ENCODE assay signal across 8 mouse cellular contexts in genomic region chrX:75514179-75514972, GRCm38 (mm10). TPM values are rescaled to one million over a fixed set of nuclear protein-coding genes. Genes with fewer than 3 reads are reported as not detected.
DNase-seq lines count a peak whose midpoint lies in the region; ATAC-seq and TF ChIP-seq lines count a peak whose summit lies in the region.

Vbp1 (plus strand) TSS chrX:75514299.

- peak within 1 kb of the TSS; percentile 41 for H3K4me2 ChIP-seq in embryonic facial prominence, embryonic 13.5 days
- peak within 1 kb of the TSS; percentile 41 for H3K4me2 ChIP-seq in limb, embryonic 12.5 days
- H3K4me2 ChIP-seq in midbrain, embryonic 15.5 days = peak within 1 kb of the TSS; percentile 43

- WGBS in embryonic facial prominence, embryonic 13.5 days = 21% methylated on average over 37 of the region's 37 CpGs
- WGBS in kidney, adult 2 months = under 1% methylated on average over 37 of the region's 37 CpGs
- WGBS in limb, embryonic 12.5 days = 14% methylated on average over 37 of the region's 37 CpGs
- 22% methylated on average over 37 of the region's 37 CpGs for WGBS in midbrain, embryonic 15.5 days
- 19% methylated on average over 37 of the region's 37 CpGs for WGBS in spleen, adult 2 months

- TF ChIP-seq CTCF in kidney, adult 2 months (conservative IDR thresholded peaks at IDR 0.05; ENCODE audit: insufficient read depth, insufficient read length, low read depth, low read length) = no peak
- TF ChIP-seq CTCF in spleen, adult 2 months (IDR thresholded peaks at IDR 0.05; ENCODE audit: extremely low read depth, insufficient read depth, insufficient read length, insufficient replicate concordance) = no peak

- peak; percentile 84 for DNase-seq in 3134 (ENCODE audit: extremely low read depth, insufficient read length, low spot score)
- DNase-seq in adrenal gland, postnatal 36 days = peak; percentile 84
- DNase-seq in heart, adult 18-20 months = peak; percentile 87 to 94
- DNase-seq in kidney, adult 2 months = peak; percentile 96
- peak; percentile 80 to 83 for DNase-seq in spleen, adult 2 months (ENCODE audit: low read depth in 1 of 2, low spot score in 2 of 2)

- ATAC-seq in embryonic facial prominence, embryonic 13.5 days (ENCODE audit: insufficient number of reproducible peaks, insufficient read depth, low FRiP score, low TSS enrichment, low read depth) = peak; percentile 97
- peak; percentile 98 for ATAC-seq in limb, embryonic 12.5 days (ENCODE audit: insufficient number of reproducible peaks, insufficient read depth, low FRiP score, low TSS enrichment, low read depth)
- ATAC-seq in midbrain, embryonic 15.5 days (replicated peaks) = peak; percentile 100

- no peaks in the 10 kb centered on the region for H3K27me3 ChIP-seq in embryonic facial prominence, embryonic 13.5 days
- H3K27me3 ChIP-seq in kidney, adult 2 months (replicated peaks; ENCODE audit: control insufficient read depth, insufficient read depth, low read length) = no peaks in the 10 kb centered on the region
- no peaks in the 10 kb centered on the region for H3K27me3 ChIP-seq in limb, embryonic 12.5 days
- H3K27me3 ChIP-seq in midbrain, embryonic 15.5 days (replicated peaks) = no peaks in the 10 kb centered on the region
- no peaks in the 10 kb centered on the region for H3K27me3 ChIP-seq in spleen, adult 2 months (ENCODE audit: control insufficient read depth, insufficient read depth, low read length)

- H3K4me1 ChIP-seq in embryonic facial prominence, embryonic 13.5 days = no peaks in the 10 kb centered on the region
- H3K4me1 ChIP-seq in kidney, adult 2 months (ENCODE audit: control insufficient read depth, insufficient read depth, low read length) = no peaks in the 10 kb centered on the region
- no peaks in the 10 kb centered on the region for H3K4me1 ChIP-seq in limb, embryonic 12.5 days (replicated peaks)
- peaks cover 9% of the 10 kb centered on the region; the same call in 1 of the 2 replicates for H3K4me1 ChIP-seq in midbrain, embryonic 15.5 days
- H3K4me1 ChIP-seq in spleen, adult 2 months (ENCODE audit: control insufficient read depth, insufficient read depth, insufficient read length) = peaks cover 2% of the 10 kb centered on the region; the same call in 1 of the 2 replicates

- peak within 1 kb of the TSS; percentile 58 for H3K4me3 ChIP-seq in embryonic facial prominence, embryonic 13.5 days
- peak within 1 kb of the TSS; percentile 82 for H3K4me3 ChIP-seq in kidney, adult 2 months (ENCODE audit: insufficient read depth, low read depth, low read length)
- peak within 1 kb of the TSS; percentile 53 for H3K4me3 ChIP-seq in limb, embryonic 12.5 days (replicated peaks)
- peak within 1 kb of the TSS; percentile 57 for H3K4me3 ChIP-seq in midbrain, embryonic 15.5 days
- peak within 1 kb of the TSS; percentile 80 for H3K4me3 ChIP-seq in spleen, adult 2 months (ENCODE audit: extremely low read depth, insufficient read depth, insufficient read length)

- peak within 1 kb of the TSS; percentile 92 for H3K27ac ChIP-seq in embryonic facial prominence, embryonic 13.5 days
- peak within 1 kb of the TSS; percentile 75 for H3K27ac ChIP-seq in kidney, adult 2 months (ENCODE audit: insufficient read depth, low read depth, low read length)
- H3K27ac ChIP-seq in limb, embryonic 12.5 days = peak within 1 kb of the TSS; percentile 92
- H3K27ac ChIP-seq in midbrain, embryonic 15.5 days = peak within 1 kb of the TSS; percentile 87
- H3K27ac ChIP-seq in spleen, adult 2 months (ENCODE audit: insufficient read depth, low read length) = peak within 1 kb of the TSS; percentile 95

- peak within 1 kb of the TSS; percentile 78 for H3K9ac ChIP-seq in embryonic facial prominence, embryonic 13.5 days
- peak within 1 kb of the TSS; percentile 63 for H3K9ac ChIP-seq in limb, embryonic 12.5 days (replicated peaks)
- peak within 1 kb of the TSS; percentile 65 for H3K9ac ChIP-seq in midbrain, embryonic 15.5 days

- H3K36me3 ChIP-seq in embryonic facial prominence, embryonic 13.5 days = no peaks in the 10 kb centered on the region
- no peaks in the 10 kb centered on the region for H3K36me3 ChIP-seq in kidney, adult 2 months (ENCODE audit: control insufficient read depth, insufficient read depth, low read length)
- H3K36me3 ChIP-seq in limb, embryonic 12.5 days = no peaks in the 10 kb centered on the region
- H3K36me3 ChIP-seq in midbrain, embryonic 15.5 days (replicated peaks) = no peaks in the 10 kb centered on the region
- no peaks in the 10 kb centered on the region for H3K36me3 ChIP-seq in spleen, adult 2 months (ENCODE audit: control insufficient read depth, insufficient read depth, low read length)

- peak; percentile 29 for TF ChIP-seq POLR2A in kidney, adult 2 months (IDR thresholded peaks at IDR 0.05; ENCODE audit: low read depth, low read length)
- peak; percentile 71 for TF ChIP-seq POLR2A in spleen, adult 2 months (IDR thresholded peaks at IDR 0.05; ENCODE audit: low read depth, low read length)

- no peaks in the 10 kb centered on the region for H3K9me3 ChIP-seq in embryonic facial prominence, embryonic 13.5 days
- H3K9me3 ChIP-seq in limb, embryonic 12.5 days = no peaks in the 10 kb centered on the region
- H3K9me3 ChIP-seq in midbrain, embryonic 15.5 days = no peaks in the 10 kb centered on the region

RNA-seq across cellular contexts. Expression of gene Vbp1, which starts in this region (rescaled TPM):
- 10 to 100 TPM; 44.7 to 48.8 TPM for total RNA-seq in adrenal gland, postnatal 36 days (2021)
- polyA plus RNA-seq in embryonic facial prominence, embryonic 13.5 days (2015; fragmentation: Nextera tagmentation; extraction: Ambion mirVana) = 152 and 156 TPM in 2 replicates
- 10 to 100 TPM; 39.5 to 43.2 TPM for total RNA-seq in heart, adult 18-20 months (2021)
- 2.8 and 6.3 TPM in 2 replicates for polyA plus RNA-seq in kidney, adult 2 months (2012; rRNA removed)
- 154 and 155 TPM in 2 replicates for polyA plus RNA-seq in limb, embryonic 12.5 days (2016; fragmentation: Nextera tagmentation; extraction: Ambion mirVana)
- 264 and 281 TPM in 2 replicates for polyA plus RNA-seq in midbrain, embryonic 15.5 days (2015; fragmentation: Nextera tagmentation; extraction: Ambion mirVana)
- 1.4 and 1.7 TPM in 2 replicates for polyA plus RNA-seq in spleen, adult 2 months (2012; rRNA removed)

Comparison
In these comparisons a context has a peak if more than half of its experiments do, and no peak if none do; other contexts are left out.
1. Peak in every context shown above with its lines: DNase-seq, ATAC-seq, H3K4me3 ChIP-seq and H3K27ac ChIP-seq.
2. RNA of gene Vbp1 (polyA plus RNA-seq): 264 to 281 TPM in midbrain, embryonic 15.5 days, 154 to 155 TPM in limb, embryonic 12.5 days and 152 to 156 TPM in embryonic facial prominence, embryonic 13.5 days; 2.8 to 6.3 TPM in kidney, adult 2 months and 1.4 to 1.7 TPM in spleen, adult 2 months; every median in the first group is over 10 times any median in the second.